Comparison of ENCODE assay signal across 8 mouse cellular contexts in genomic region chr8:8660307-8661098, GRCm38 (mm10). TPM values are rescaled to one million over a fixed set of nuclear protein-coding genes. Genes with fewer than 3 reads are reported as not detected.
DNase-seq lines count a peak whose midpoint lies in the region; ATAC-seq and TF ChIP-seq lines count a peak whose summit lies in the region.

No protein-coding gene starts in this region.

- H3K27ac ChIP-seq in heart, embryonic 11.5 days (ENCODE audit: low read depth, low read length) = peak overlapping the region; percentile 66
- peak overlapping the region; percentile 86 for H3K27ac ChIP-seq in cortical plate, adult 2 months (ENCODE audit: insufficient read depth, low read length)
- peak overlapping the region; percentile 91 for H3K27ac ChIP-seq in hindbrain, embryonic 15.5 days (replicated peaks)
- peak overlapping the region; percentile 89 for H3K27ac ChIP-seq in midbrain, embryonic 12.5 days (replicated peaks)

- H3K9me3 ChIP-seq in heart, embryonic 11.5 days (replicated peaks; ENCODE audit: control insufficient read depth, low read length) = no peaks in the 10 kb centered on the region
- H3K9me3 ChIP-seq in hindbrain, embryonic 15.5 days = no peaks in the 10 kb centered on the region
- H3K9me3 ChIP-seq in midbrain, embryonic 12.5 days = no peaks in the 10 kb centered on the region

- H3K4me2 ChIP-seq in heart, embryonic 11.5 days = peak overlapping the region; percentile 91
- H3K4me2 ChIP-seq in hindbrain, embryonic 15.5 days = peak overlapping the region; percentile 93
- H3K4me2 ChIP-seq in midbrain, embryonic 12.5 days (replicated peaks) = peak overlapping the region; percentile 91

- no peak for TF ChIP-seq CTCF in cortical plate, adult 2 months (IDR thresholded peaks at IDR 0.05; ENCODE audit: extremely low read depth, insufficient read depth, low read length)

- H3K9ac ChIP-seq in heart, embryonic 11.5 days (ENCODE audit: low read depth, low read length) = peak overlapping the region; percentile 94
- H3K9ac ChIP-seq in hindbrain, embryonic 15.5 days = peak overlapping the region; percentile 89
- H3K9ac ChIP-seq in midbrain, embryonic 12.5 days (replicated peaks) = peak overlapping the region; percentile 89

- no peaks in the 10 kb centered on the region for H3K36me3 ChIP-seq in heart, embryonic 11.5 days (ENCODE audit: control insufficient read depth, insufficient read depth, low read length)
- H3K36me3 ChIP-seq in hindbrain, embryonic 15.5 days = no peaks in the 10 kb centered on the region
- 0 out of 2 replicates have a peak, but pooled peaks cover 3% of the 10 kb centered on the region for H3K36me3 ChIP-seq in midbrain, embryonic 12.5 days

- no peaks in the 10 kb centered on the region for H3K27me3 ChIP-seq in heart, embryonic 11.5 days (ENCODE audit: control insufficient read depth, insufficient read depth, low read length)
- no peaks in the 10 kb centered on the region for H3K27me3 ChIP-seq in hindbrain, embryonic 15.5 days
- peaks cover 18% of the 10 kb centered on the region for H3K27me3 ChIP-seq in midbrain, embryonic 12.5 days

- TF ChIP-seq POLR2A in cortical plate, adult 2 months (IDR thresholded peaks at IDR 0.05; ENCODE audit: extremely low read depth, insufficient read depth, low read length) = no peak

- under 1% methylated on average over 81 of the region's 88 CpGs for WGBS in heart, embryonic 11.5 days (ENCODE audit: insufficient replicate concordance)
- under 1% methylated on average over 83 of the region's 88 CpGs for WGBS in hindbrain, embryonic 15.5 days
- under 1% methylated on average over 79 of the region's 88 CpGs for WGBS in midbrain, embryonic 12.5 days

- peak; percentile 10; the same call in 1 of the 2 replicates for ATAC-seq in heart, embryonic 11.5 days (replicated peaks; ENCODE audit: insufficient number of reproducible peaks, low FRiP score, low TSS enrichment)
- ATAC-seq in hindbrain, embryonic 15.5 days (ENCODE audit: low FRiP score, low read depth) = no peak; the same call in none of the 2 replicates
- ATAC-seq in midbrain, embryonic 12.5 days (ENCODE audit: low FRiP score, low read depth) = peak; percentile 48
- ATAC-seq in monocyte, adult 5-6 weeks (replicated peaks; ENCODE audit: insufficient number of reproducible peaks, low FRiP score, low TSS enrichment, poor library complexity, severe bottlenecking) = no peak

- peaks cover 19% of the 10 kb centered on the region for H3K4me1 ChIP-seq in heart, embryonic 11.5 days (ENCODE audit: control insufficient read depth, insufficient read depth, low read length)
- no peaks in the 10 kb centered on the region; the same call in 1 of the 2 replicates for H3K4me1 ChIP-seq in cortical plate, adult 2 months (ENCODE audit: control insufficient read depth, insufficient read depth, low read length)
- peaks cover 26% of the 10 kb centered on the region for H3K4me1 ChIP-seq in hindbrain, embryonic 15.5 days (replicated peaks)
- H3K4me1 ChIP-seq in midbrain, embryonic 12.5 days = peaks cover 25% of the 10 kb centered on the region

- no peak for DNase-seq in heart, postnatal 4 days
- peak; percentile 70 for DNase-seq in 3134 (ENCODE audit: extremely low read depth, insufficient read length, low spot score)
- no peak for DNase-seq in frontal cortex, postnatal 10 days (ENCODE audit: low spot score in 2 of 2)

- peak overlapping the region; percentile 81 for H3K4me3 ChIP-seq in heart, embryonic 11.5 days (ENCODE audit: low read depth, low read length)
- peak overlapping the region; percentile 100 for H3K4me3 ChIP-seq in cortical plate, adult 2 months (ENCODE audit: insufficient read depth, low read length)
- H3K4me3 ChIP-seq in hindbrain, embryonic 15.5 days = peak overlapping the region; percentile 87
- H3K4me3 ChIP-seq in midbrain, embryonic 12.5 days = peak overlapping the region; percentile 83

RNA-seq across cellular contexts. Expression of gene Efnb2, which starts 0.5 kb away (rescaled TPM):
- polyA plus RNA-seq in heart, embryonic 11.5 days (2014; fragmentation: Nextera tagmentation; extraction: Ambion mirVana) = 18.5 and 19.1 TPM in 2 replicates
- 10 to 100 TPM; 47.4 to 47.8 TPM for total RNA-seq in heart, postnatal 4 days (2021)
- polyA plus RNA-seq in cortical plate, adult 2 months (2012; rRNA removed) = 29.6 and 32.1 TPM in 2 replicates
- 17.8 and 21.5 TPM in 2 replicates for polyA plus RNA-seq in hindbrain, embryonic 15.5 days (2015; fragmentation: Nextera tagmentation; extraction: Ambion mirVana)
- polyA plus RNA-seq in midbrain, embryonic 12.5 days (2016; fragmentation: Nextera tagmentation; extraction: Ambion mirVana) = 26.7 and 30.9 TPM in 2 replicates
- total RNA-seq in monocyte, adult 5-6 weeks (2017) = 0.19 to 7.5 TPM (median 0.39 TPM) in 3 replicates

RNA-seq across cellular contexts. Expression of gene Arglu1, which starts 29.8 kb away (rescaled TPM):
- 78.4 and 85.9 TPM in 2 replicates for polyA plus RNA-seq in heart, embryonic 11.5 days (2014; fragmentation: Nextera tagmentation; extraction: Ambion mirVana)
- 10 to 100 TPM; 52.9 to 59.7 TPM for total RNA-seq in heart, postnatal 4 days (2021)
- polyA plus RNA-seq in cortical plate, adult 2 months (2012; rRNA removed) = 143 and 162 TPM in 2 replicates
- polyA plus RNA-seq in hindbrain, embryonic 15.5 days (2015; fragmentation: Nextera tagmentation; extraction: Ambion mirVana) = 149 and 154 TPM in 2 replicates
- polyA plus RNA-seq in midbrain, embryonic 12.5 days (2016; fragmentation: Nextera tagmentation; extraction: Ambion mirVana) = 201 and 221 TPM in 2 replicates
- total RNA-seq in monocyte, adult 5-6 weeks (2017) = 210 to 324 TPM (median 270 TPM) in 3 replicates

Comparison
In these comparisons a context has a peak if more than half of its experiments do, and no peak if none do; other contexts are left out.
1. ATAC-seq: peak in heart, embryonic 11.5 days (single experiment) and midbrain, embryonic 12.5 days (single experiment); none in hindbrain, embryonic 15.5 days (single experiment) and monocyte, adult 5-6 weeks (single experiment).
2. Peak in every context shown above with its lines, with median percentiles within 50 percentile points of each other: H3K27ac ChIP-seq, H3K4me2 ChIP-seq, H3K4me3 ChIP-seq and H3K9ac ChIP-seq.